Mouse (Mus musculus) 416B (cell line): Measurements from ENCODE around the gene Mdm4.

Experiments
- DNase-seq: peaks from one replicate; pipeline ENCODE4 v3.0.0; 2011; ENCODE audit warnings: low read depth

The Mdm4 gene

GRCm38 (mm10) chr1:132938975-132939374 is 91.4 kb downstream of the Mdm4 start:
- no peak for DNase-seq

DNA sequence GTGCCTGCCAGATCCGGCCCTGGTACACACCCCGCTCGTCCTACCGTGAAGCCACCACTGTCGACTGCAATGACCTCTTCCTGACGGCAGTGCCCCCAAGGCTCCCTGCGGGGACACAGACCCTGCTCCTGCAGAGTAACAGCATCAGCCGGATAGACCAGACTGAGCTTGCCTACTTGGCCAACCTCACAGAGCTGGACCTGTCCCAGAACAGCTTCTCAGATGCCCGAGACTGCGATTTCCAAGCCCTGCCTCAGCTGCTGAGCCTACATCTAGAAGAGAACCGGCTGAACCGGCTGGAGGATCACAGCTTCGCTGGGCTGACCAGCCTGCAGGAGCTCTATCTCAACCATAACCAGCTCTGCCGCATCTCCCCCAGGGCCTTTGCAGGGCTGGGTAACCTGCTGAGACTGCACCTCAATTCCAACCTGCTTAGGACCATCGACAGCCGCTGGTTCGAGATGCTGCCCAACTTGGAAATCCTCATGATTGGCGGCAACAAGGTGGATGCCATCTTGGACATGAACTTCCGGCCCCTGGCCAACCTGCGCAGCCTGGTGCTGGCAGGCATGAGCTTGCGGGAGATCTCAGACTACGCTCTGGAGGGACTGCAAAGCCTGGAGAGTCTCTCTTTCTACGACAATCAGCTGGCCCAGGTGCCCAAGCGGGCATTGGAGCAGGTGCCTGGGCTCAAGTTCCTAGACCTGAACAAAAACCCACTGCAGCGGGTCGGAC is 92.9 kb downstream of the Mdm4 start:
- no peak for DNase-seq

- DNase-seq, result no peak
Measured at GRCm38 (mm10) chr1:132934856-132935255, 95.5 kb downstream of the Mdm4 start.

- no peak for DNase-seq
Measured at GRCm38 (mm10) chr1:132932421-132932820, 97.9 kb downstream of the Mdm4 start.

DNA sequence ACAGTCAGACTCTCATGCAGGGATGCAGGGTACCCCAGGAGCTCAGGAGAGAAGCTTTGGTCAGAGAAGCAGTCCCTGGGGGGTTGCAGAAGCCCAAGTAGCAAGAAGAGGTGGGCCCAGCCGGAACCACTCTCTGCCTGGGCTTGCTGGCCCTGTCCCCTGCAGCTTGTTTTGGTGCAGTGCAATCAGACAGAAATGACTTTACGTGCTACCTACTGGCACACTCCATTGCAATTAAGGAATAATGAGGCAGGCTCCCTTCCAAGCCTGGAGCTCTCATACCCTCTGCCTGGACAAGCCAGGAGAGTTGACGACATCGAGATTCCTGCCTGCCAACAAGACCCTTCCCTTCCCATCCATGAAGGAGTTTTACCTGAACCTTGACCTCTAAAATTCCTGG is 100.1 kb downstream of the Mdm4 start:
- no peak for DNase-seq

GRCm38 (mm10) chr1:132928907-132929250 is 101.5 kb downstream of the Mdm4 start:
- no peak for DNase-seq

DNA sequence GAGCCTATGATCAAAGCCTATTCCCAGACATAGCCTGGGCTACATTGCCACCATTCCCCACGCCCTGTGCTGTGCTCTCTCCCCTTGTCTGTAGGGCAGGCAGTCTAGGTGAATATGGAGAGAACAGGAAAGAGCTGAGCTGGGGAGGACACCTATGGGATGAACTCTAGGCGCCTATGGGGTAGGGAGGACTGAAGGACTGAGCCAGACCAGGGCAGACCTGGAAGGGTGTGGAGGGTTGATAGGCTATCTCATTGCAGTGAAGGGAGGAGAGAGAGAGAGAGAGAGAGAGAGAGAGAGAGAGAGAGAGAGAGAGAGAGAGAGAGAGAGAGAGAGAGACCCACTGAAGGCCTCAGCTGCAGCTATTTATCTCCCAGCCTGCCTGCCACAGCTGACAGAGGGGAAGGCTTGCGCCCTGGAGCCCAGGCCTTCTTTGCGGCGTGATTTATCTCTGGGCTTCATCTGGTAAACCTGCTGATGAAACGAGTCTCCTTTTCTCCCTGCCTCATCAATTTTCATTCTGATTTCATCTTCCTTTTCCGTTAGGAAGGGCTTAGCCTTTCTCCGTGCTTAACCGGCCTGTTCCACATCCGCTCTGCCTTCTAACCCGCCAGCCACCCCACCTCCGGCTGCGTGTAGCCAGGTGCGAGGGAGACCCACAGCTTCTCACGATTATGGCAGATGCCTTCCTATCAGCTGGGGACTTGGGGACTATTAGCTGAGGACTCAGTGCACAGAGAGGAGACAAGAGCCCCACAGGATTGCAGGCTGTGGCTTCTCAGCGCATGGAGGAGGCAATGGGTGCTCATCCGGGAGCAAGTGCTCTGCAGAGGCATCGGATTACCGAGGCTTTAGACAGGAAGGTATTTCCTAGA is 102.1 kb downstream of the Mdm4 start:
- DNase-seq, result no peak

DNA sequence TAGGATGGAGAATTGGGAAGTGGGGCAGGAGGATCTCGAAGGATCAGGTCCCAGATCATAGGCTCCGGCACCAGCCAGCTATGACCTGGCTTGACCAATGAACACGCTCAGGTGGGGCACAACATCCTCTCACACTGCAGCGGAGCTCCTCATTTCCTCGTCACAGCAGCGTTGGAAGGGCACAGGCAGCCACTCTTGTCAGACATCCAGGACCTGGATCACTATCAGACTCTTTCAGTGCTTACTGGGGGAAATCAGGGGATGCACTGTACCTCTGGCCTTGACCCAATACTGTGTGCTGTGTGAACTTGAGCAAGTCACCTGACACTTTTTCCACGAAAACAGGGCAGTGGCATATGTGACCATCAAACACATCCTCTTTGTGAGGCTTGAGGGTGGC is 105.1 kb downstream of the Mdm4 start:
- DNase-seq, result no peak

GRCm38 (mm10) chr1:132922257-132922656 is 108.1 kb downstream of the Mdm4 start:
- no peak for DNase-seq

DNA sequence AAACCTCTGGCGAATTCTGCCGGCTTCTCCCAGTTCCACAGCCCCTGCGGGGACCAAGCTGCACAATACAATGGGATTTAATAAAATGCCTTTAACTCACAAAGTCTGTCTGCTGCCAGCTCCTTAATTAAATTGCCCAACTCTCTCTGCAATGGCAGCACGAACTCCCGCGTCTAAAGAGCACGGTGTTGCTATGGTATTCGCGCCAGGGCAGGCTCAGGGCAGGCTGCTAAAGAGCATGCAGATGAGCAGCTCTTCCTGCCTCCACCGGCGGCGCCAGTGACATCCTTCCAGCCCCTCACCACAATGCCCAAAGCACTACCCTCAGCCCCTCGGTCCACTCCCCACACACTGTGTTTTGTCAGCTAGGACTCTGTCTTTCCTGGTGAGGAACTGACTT is 109.3 kb downstream of the Mdm4 start:
- no peak for DNase-seq

- DNase-seq, result no peak
Measured at GRCm38 (mm10) chr1:132919258-132919657, 111.1 kb downstream of the Mdm4 start.

DNA sequence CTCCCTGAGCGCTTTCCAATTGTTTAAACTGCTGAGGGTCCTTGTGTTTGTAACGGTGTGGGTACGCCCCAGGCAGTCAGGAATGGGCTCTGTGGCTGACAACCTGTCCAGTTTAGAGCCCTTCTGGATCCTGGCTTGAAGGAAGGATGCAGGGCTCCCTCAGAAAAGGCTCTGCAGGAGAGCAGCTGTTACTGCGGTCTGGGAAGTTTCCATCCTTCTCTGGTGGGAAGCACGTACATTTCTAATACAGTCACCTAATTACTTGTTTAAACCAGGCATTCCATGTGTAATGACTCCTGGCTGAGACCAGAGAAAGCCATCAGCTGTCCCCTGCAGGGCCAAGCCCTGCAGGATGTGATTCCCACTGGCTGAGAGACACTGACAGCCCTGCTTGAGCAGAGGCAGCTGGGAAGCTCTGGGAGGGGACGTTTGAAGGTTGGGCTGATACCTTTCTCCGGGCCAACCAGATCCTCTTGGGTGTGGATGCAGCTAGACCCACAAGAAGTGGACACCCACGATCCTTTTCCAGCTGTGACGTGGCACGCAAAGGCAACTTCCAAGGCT is 112.2 kb downstream of the Mdm4 start:
- no peak for DNase-seq

DNA sequence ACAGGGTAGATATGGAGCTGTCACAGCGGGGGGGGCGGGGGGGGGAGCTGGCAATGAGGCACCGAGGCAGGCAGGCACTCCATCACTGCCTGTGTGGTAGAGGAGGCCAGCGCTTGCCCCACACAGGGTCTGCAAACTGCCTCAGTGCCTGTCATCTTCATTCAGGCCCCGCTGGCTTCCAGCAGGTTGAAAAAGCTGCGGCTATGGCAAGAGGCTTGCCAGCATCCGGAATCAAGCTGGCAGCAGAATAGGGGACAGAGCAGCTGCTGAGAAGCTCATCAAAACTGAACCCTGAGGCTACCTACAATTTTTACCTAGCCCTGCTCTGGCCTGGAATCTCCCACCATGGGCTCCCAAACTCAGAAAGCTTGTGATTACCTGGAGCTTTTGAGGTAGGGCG is 112.8 kb downstream of the Mdm4 start:
- no peak for DNase-seq

DNA sequence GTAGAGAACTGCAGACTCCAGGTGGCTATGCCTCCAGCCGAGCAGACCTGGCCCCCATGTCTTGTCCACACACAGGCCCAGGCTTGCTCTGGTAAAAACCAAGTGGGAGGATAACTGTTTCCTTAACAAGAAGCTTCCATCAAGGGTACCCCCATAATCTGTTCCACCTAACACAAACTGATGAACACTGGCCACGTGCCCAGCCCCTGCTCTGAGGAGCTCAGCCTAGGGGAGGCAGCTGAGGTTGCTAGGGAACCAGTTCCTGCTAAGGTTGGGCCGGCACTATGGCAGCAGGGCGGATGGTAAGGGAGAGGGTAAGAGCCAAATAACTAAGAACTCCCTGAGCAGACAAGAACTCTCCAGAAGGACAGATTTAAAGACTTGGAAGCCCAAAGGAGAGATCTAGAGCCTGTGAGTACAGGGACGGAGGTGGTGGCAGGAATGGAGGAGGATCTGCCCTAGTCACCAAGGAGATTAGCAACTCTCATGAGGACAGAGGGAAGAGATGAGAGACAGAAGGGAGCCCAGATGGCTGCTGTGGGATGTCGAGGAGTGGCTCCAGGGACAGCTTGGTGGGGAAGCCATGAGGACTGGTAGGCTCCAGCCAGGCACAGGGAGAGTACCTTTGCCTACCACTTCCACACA is 114.4 kb downstream of the Mdm4 start:
- no peak for DNase-seq

- no peak for DNase-seq
Measured at GRCm38 (mm10) chr1:132910414-132911041, 119.8 kb downstream of the Mdm4 start.

DNA sequence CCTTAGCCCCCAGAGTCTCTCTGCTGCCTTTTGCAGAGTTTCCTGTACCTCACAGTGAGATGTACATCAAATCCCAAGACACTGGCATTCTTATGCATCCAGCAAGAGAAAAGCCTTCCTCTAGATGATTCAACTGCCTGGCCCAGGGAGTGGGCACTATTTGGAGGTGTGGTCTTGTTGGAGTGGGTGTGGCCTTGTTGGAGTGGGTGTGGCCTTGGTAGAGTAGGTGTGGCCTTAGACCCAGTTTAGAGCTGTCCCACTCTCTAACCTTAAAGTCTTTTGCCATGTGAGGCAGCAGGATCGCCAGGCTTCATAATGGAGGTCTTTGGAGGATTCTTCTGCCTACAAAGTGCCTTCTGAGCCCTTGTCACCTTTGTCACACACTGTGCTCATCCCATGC is 120.4 kb downstream of the Mdm4 start:
- no peak for DNase-seq
